Mouse (Mus musculus) bone marrow, adult 2 months (tissue): Measurements from ENCODE around the gene Sgcb.

Experiments used
- CTCF ChIP-seq: fragments of 200-500 bp; IDR thresholded peaks from 2 replicates; pipeline ENCODE4 v1.5.1; 2011; ENCODE audit warnings: low read length, control low read depth; ENCODE audit not compliant: control insufficient read depth, insufficient read depth
- POLR2A ChIP-seq: fragments of 200-500 bp; IDR thresholded peaks from 2 replicates; pipeline ENCODE4 v1.6.1; 2011; ENCODE audit warnings: low read depth, mild to moderate bottlenecking, control low read depth, low read length, borderline replicate concordance; ENCODE audit not compliant: control insufficient read depth

DNA sequence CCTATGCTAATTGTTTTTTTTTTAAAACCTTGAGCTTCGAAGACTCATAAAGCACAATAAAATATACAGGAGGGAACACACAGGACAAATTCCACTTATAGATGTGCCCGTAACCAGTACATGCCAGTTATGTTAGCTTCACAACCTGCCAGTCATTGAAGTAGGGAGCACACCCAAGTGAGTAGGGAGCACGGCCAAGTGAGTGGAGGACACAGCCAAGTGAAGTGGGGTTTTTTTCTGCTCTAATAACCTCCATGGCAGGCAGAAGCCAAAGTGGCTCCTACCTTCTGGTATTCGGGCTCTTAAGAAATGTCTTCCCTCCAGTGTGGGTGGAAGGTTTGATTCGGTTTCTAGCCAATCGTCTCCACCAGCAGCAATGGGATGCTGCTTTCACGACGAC is 34.3 kb downstream of the Sgcb start:
- TF ChIP-seq POLR2A (no peak), CTCF (no peak)
